Mouse (Mus musculus): ENCODE results near the gene Fcgrt. TPM values are rescaled to one million over a fixed set of nuclear protein-coding genes. Genes with fewer than 3 reads are reported as not detected.

Fcgrt gene
- total and polyA plus RNA-seq, 3 experiments, result 0.13 to 0.16 TPM; not detected in 1

DNA sequence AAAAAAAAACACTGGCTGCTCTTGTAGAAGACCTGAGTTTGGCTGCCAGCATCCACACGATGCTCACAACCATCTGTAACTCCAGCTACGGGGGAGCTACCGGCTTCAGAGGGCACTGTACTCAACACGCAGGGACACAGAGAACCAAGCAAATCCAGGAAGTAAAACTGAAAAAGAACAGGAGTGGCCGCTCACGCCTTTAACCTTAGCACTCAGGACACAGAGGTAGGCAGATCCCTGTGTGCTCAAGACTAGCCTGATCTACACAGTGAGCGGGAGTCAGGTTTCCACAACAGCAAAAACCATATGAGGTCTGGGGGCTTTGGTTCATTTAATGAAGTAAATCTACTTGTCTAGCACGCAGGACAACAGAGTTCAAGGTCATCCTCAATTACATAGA, 1.8 kb upstream of the Fcgrt start:
- no peaks in the 10 kb centered on the region for H3K79me2 ChIP-seq (replicated peaks; ENCODE audit: control insufficient read depth, extremely low read depth, insufficient read depth, poor library complexity, severe bottlenecking)
- no peaks in the 10 kb centered on the region for H3K36me3 ChIP-seq (replicated peaks in 1 of 2; ENCODE audit: control insufficient read depth in 1 of 2, insufficient read depth in 1 of 2, low read length in 1 of 2)
- no peaks in the 10 kb centered on the region; a peak in 1 of 4 replicates for H3K4me1 ChIP-seq (ENCODE audit: control insufficient read depth in 1 of 2, insufficient read depth in 2 of 2)
- dilution Hi-C loops (cut with MboI; ENCODE audit: extremely low pct_ligation_motif_present, extremely low pct_unique_long_range_greater_than_20kb, low sequenced_read_pairs) (no loop called here), in situ Hi-C loops (cut with MboI; ENCODE audit: low pct_ligation_motif_present, low pct_unique_long_range_greater_than_20kb, low sequenced_read_pairs) (no loop called here)
- no peak overlapping the region for H3K4me2 ChIP-seq (ENCODE audit: insufficient read depth, low read depth, poor library complexity, severe bottlenecking)
- no peak overlapping the region for H3K9ac ChIP-seq (ENCODE audit: insufficient read depth, low read depth)
- no peak for TF ChIP-seq ZMIZ1 (IDR thresholded peaks at IDR 0.05; ENCODE audit: low read depth, low read length)
- TF ChIP-seq KAT2A (IDR thresholded peaks at IDR 0.05; ENCODE audit: insufficient replicate concordance, low read length), result no peak
- no peak for TF ChIP-seq EP300 (IDR thresholded peaks at IDR 0.05; ENCODE audit: low read length)
- no peak for TF ChIP-seq JUN (IDR thresholded peaks at IDR 0.05; ENCODE audit: insufficient read depth, low read depth, low read length)
- no peak for TF ChIP-seq HCFC1 (IDR thresholded peaks at IDR 0.05; ENCODE audit: low read depth, low read length)
- TF ChIP-seq SMC3 (IDR thresholded peaks at IDR 0.05; ENCODE audit: low read depth, low read length), result no peak
- TF ChIP-seq RCOR1 (conservative IDR thresholded peaks at IDR 0.05; ENCODE audit: low read depth, low read length), result no peak
- no peak for TF ChIP-seq MEF2A (IDR thresholded peaks at IDR 0.05; ENCODE audit: borderline replicate concordance, low read depth, low read length)
- no peak for TF ChIP-seq CHD1 (IDR thresholded peaks at IDR 0.05; ENCODE audit: low read depth, low read length)
- no peak for TF ChIP-seq RAD21 (IDR thresholded peaks at IDR 0.05; ENCODE audit: low read depth, low read length)
- no peak for TF ChIP-seq NELFE (IDR thresholded peaks at IDR 0.05; ENCODE audit: low read depth, low read length)
- TF ChIP-seq ZNF384 (IDR thresholded peaks at IDR 0.05; ENCODE audit: low read depth, low read length), result no peak
- TF ChIP-seq ZKSCAN1 (IDR thresholded peaks at IDR 0.05; ENCODE audit: borderline replicate concordance, low read depth, low read length), result no peak
- no peak for TF ChIP-seq CHD2 (IDR thresholded peaks at IDR 0.05; ENCODE audit: low read length)
- TF ChIP-seq POLR2A (IDR thresholded peaks at IDR 0.05; ENCODE audit: low read depth, low read length), result no peak
- no peak for TF ChIP-seq MAX (IDR thresholded peaks at IDR 0.05; ENCODE audit: low read length)
- TF ChIP-seq MAZ (IDR thresholded peaks at IDR 0.05; ENCODE audit: low read depth, low read length), result no peak
- H3K27me3 ChIP-seq (replicated peaks), result no peaks in the 10 kb centered on the region
- no peak for DNase-seq (ENCODE audit: extremely low read depth)
- no peak overlapping the region for H3K4me3 ChIP-seq (replicated peaks in 1 of 3; ENCODE audit: low read depth in 2 of 3, low read length in 2 of 3, poor library complexity in 1 of 3)
- no peaks in the 10 kb centered on the region for H3K9me3 ChIP-seq (replicated peaks; ENCODE audit: low read length)
- H3K27ac ChIP-seq (ENCODE audit: insufficient read depth, low read depth), result no peak overlapping the region

DNA sequence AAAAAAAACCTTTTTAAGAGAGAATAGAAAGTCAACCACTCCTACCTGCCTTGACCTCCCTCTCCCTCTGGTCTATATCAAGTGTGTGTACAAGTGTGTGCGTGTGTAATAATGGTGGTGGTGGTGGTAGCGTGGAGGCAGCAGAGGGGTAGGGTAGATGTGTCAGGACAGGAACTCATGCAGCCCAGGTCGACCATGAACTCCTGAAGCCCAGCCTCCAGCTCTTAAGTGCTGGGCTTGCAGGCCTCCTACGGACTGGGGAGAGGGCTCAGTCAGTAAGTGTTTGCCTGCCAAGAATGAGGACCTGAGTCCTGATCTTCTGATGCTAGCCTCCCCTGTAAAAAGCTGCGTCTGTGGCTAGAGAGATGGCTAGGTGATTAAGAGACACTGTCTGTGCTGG, 1.3 kb upstream of the Fcgrt start:
- dilution Hi-C loops (cut with MboI; ENCODE audit: extremely low pct_ligation_motif_present, extremely low pct_unique_long_range_greater_than_20kb, low sequenced_read_pairs), result no loop called here
- TF ChIP-seq PAX5 (IDR thresholded peaks at IDR 0.05; ENCODE audit: low read length), result no peak
- Histone ChIP-seq H3K9me3 (replicated peaks; ENCODE audit: low read length) (no peaks in the 10 kb centered on the region), H3K4me2 (ENCODE audit: insufficient read depth, low read depth, poor library complexity, severe bottlenecking) (no peak overlapping the region), H3K9ac (ENCODE audit: insufficient read depth, low read depth) (no peak overlapping the region), H3K4me3 (replicated peaks in 1 of 3; ENCODE audit: low read depth in 2 of 3, low read length in 2 of 3, poor library complexity in 1 of 3) (no peak overlapping the region), H3K36me3 (replicated peaks in 1 of 2; ENCODE audit: control insufficient read depth in 1 of 2, insufficient read depth in 1 of 2, low read length in 1 of 2) (no peaks in the 10 kb centered on the region), H3K27ac (ENCODE audit: insufficient read depth, low read depth) (no peak overlapping the region), H3K4me1 (ENCODE audit: control insufficient read depth in 1 of 2, insufficient read depth in 2 of 2) (no peaks in the 10 kb centered on the region; a peak in 1 of 4 replicates), H3K27me3 (replicated peaks) (no peaks in the 10 kb centered on the region), H3K79me2 (replicated peaks; ENCODE audit: control insufficient read depth, extremely low read depth, insufficient read depth, poor library complexity, severe bottlenecking) (no peaks in the 10 kb centered on the region)
- DNase-seq (ENCODE audit: extremely low read depth), result no peak
- in situ Hi-C loops (cut with MboI; ENCODE audit: low pct_ligation_motif_present, low pct_unique_long_range_greater_than_20kb, low sequenced_read_pairs), result no loop called here
